Comparison of ENCODE assay signal across 18 mouse cellular contexts in genomic region chr12:70523379-70523778, GRCm38 (mm10).
"Had no signal": no experiment of that assay in that cellular context is flagged by ENCODE, and none has a peak within 500 bp of the region (broad histone marks: within the 10 kb centered on the region; RNA-seq: fewer than 3 reads in every experiment).

No protein-coding gene starts in this region.

- H3K36me3 ChIP-seq: limb, embryonic 10.5 days; liver, embryonic 15.5 days; midbrain, embryonic 15.5 days; neural tube, embryonic 13.5 days had no signal

- ATAC-seq: intestine, postnatal 0 days; midbrain, embryonic 15.5 days had no signal

- H3K4me3 ChIP-seq: layer of hippocampus, adult 2 months; limb, embryonic 10.5 days; liver, embryonic 15.5 days; megakaryocyte, embryonic 14.5 days; midbrain, embryonic 15.5 days; neural tube, embryonic 13.5 days had no signal

- H3K27me3 ChIP-seq: liver, embryonic 15.5 days; midbrain, embryonic 15.5 days; neural tube, embryonic 13.5 days had no signal

- H3K27ac ChIP-seq: layer of hippocampus, adult 2 months; limb, embryonic 10.5 days; liver, embryonic 15.5 days; macrophage; midbrain, embryonic 15.5 days; neural tube, embryonic 13.5 days had no signal

- H3K4me1 ChIP-seq: limb, embryonic 10.5 days; liver, embryonic 15.5 days; megakaryocyte, embryonic 14.5 days; midbrain, embryonic 15.5 days; neural tube, embryonic 13.5 days had no signal

- H3K9me3 ChIP-seq: limb, embryonic 10.5 days; liver, embryonic 15.5 days; midbrain, embryonic 15.5 days; neural tube, embryonic 13.5 days had no signal

- H3K9ac ChIP-seq: liver, embryonic 15.5 days; lung, embryonic 14.5 days; midbrain, embryonic 15.5 days; neural tube, embryonic 13.5 days had no signal

- DNase-seq: kidney, adult 9 months; kidney, postnatal 10 days; kidney, postnatal 4 days; lung, embryonic 14.5 days; lung, postnatal 14 days; right cerebral cortex, postnatal 14 days; thymus, adult 18-20 months; thymus, postnatal 25 days had no signal

- H3K4me2 ChIP-seq: liver, embryonic 11.5 days; liver, embryonic 15.5 days; lung, embryonic 14.5 days; midbrain, embryonic 11.5 days; midbrain, embryonic 15.5 days; neural tube, embryonic 13.5 days had no signal
